Mouse (Mus musculus) telencephalon, adult 2 months (tissue): ENCODE results near the gene Nr4a1.
A peak's percentile ranks its signal among the peaks of the same experiment; 100 is the strongest.

ENCODE experiments used
- DNase-seq: peaks from one replicate; pipeline ENCODE4 v3.0.0-alpha.2; 2011; ENCODE audit warnings: low read depth, low spot score

The Nr4a1 gene

GRCm38 (mm10) chr15:101256463-101257206, 2.6 kb downstream of the Nr4a1 start:
- no peak for DNase-seq

DNA sequence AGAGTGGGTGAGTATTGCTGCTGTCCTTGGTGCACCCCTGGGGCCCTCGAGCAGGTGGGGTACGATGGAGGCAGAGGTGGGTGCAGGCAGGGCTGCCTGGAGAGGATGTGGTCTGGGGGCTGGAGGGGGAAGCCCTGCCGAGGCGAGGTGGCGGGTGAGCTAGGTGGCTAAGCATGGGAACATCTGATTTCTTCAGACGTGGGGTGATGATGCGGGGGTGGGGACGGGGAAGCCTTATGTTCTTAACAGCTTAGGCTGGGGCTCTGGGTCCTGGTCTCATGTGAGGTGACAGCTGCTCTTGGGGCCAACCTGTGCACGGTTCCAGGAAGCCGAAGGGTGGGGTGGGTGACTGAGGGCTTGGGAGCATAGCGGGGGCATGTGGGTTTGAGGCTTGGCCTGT, 4.4 kb downstream of the Nr4a1 start:
- no peak for DNase-seq

DNA sequence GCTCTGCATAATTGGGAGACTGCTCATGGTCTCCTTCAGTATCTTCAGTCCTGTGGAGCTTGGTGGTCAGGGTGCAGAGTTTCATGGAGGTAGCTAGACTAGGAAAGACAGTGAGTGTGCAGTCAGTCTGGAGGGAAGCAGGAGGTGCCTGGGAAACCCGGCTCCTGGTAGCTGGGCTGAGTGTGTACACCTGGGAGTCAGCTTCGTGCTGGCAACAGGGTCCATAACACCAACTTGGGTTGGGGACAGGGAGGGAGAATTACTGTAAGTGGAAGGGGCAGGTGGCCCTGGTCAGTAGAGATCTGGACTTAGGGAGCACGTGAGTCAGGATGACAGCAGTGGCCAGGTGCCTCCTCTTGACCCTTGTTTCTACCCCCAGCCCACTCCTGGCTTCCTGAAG, 5.9 kb downstream of the Nr4a1 start:
- DNase-seq: no peak

DNA sequence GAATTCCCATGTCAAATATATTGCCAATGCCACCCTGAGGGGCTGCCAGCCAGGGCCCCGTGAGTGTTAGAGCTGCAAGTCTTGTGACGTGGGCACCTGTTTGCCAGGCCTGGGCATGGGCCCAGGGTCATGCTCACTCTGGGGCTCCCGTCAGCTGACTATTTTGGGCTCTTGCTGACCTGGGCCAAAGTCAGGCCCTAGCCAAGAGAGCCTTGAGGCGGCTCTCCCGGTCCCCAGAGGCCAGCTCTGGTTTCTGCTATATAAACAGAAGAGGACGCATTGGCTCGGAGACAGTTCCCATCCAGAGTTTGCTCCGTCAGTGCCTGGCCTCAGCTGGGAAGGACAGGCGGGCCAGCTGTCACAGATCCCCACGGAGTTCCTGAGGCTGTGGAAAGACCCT, 6.3 kb downstream of the Nr4a1 start:
- DNase-seq: no peak

GRCm38 (mm10) chr15:101260874-101261622, 7.0 kb downstream of the Nr4a1 start:
- DNase-seq: peak; percentile 60

DNA sequence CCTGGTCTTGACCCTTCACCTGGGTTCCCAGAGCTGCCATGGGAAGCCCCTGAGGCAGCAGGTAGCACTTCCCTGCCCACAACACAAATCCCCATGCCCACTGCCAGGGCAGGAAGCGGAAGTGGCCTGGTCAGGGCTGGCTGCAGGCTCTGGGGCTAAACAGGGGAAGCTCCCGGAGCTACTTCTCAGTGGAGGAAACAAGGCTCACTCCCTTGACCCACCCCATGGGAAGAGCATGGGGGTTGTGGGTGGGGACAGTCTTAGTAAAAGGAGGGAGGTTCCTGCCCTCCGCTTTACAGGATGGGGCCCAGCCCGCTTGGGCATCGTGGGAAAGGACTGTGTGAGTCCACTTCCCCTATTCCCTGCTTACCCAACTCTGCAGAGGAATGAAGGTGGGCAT, 8.4 kb downstream of the Nr4a1 start:
- DNase-seq: no peak

- peak; percentile 85 for DNase-seq
Measured at GRCm38 (mm10) chr15:101266132-101266963, 12.3 kb downstream of the Nr4a1 start.

- DNase-seq: no peak
Measured at GRCm38 (mm10) chr15:101267053-101268032, 13.3 kb downstream of the Nr4a1 start.

DNA sequence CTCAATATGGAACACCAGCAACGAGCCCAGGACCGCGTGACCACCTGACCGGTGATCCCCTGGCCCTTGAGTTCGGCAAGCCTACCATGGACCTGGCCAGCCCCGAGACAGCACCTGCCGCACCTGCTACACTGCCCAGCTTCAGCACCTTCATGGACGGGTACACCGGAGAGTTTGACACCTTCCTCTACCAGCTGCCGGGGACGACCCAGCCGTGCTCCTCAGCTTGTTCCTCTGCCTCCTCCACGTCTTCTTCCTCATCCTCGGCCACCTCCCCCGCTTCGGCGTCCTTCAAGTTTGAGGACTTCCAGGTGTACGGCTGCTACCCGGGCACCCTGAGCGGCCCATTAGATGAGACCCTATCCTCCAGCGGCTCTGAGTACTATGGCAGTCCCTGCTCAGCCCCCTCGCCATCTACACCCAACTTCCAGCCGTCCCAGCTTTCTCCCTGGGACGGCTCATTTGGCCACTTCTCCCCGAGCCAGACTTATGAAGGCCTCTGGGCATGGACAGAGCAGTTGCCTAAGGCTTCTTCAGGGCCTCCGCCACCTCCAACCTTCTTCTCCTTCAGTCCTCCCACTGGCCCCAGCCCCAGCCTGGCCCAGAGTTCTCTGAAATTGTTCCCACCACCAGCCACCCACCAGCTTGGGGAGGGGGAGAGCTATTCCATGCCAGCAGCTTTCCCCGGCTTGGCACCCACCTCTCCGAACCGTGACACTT, 16.2 kb downstream of the Nr4a1 start:
- no peak for DNase-seq

- DNase-seq: no peak
Measured at GRCm38 (mm10) chr15:101271107-101271506, 17.0 kb downstream of the Nr4a1 start.

DNA sequence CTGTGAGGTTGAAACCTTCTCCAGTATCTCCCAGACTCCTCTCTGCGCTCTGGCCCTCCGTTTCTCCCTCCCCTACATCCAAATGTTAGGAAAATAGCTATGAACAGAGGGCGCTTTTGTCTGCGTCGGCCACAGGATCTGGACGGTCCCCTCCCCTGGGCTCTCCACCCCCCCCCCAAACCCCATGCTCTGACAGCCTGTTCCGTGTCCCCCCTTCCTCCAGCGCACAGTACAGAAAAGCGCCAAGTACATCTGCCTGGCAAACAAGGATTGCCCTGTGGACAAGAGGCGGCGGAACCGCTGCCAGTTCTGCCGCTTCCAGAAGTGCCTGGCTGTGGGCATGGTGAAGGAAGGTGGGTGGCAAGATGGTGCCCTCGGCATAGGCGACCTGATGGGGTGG, 17.4 kb downstream of the Nr4a1 start:
- peak; percentile 59 for DNase-seq

GRCm38 (mm10) chr15:101274380-101274779, 20.3 kb downstream of the Nr4a1 start:
- DNase-seq: no peak

- no peak for DNase-seq
Measured at GRCm38 (mm10) chr15:101277351-101277899, 23.4 kb downstream of the Nr4a1 start.

DNA sequence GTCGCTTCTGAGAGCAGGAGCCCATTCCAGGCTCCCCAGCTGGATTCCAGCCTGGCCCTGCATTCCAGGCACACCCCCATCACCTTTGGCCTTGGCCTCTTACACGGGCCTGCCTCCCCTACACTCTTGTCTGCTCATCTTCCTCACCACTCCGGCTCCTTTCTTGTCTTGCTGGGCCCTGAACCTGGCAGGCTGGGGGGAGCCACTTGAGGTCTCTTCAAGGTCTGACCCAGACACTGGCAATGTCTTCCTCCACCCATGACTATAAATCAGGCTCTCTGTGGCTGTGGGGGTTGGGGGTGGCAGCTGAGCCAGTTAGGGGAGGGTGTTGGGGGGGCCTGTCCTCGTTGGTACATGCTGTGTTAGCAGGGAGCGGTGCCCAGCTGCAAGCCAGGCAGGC, 24.5 kb downstream of the Nr4a1 start:
- DNase-seq: no peak

DNA sequence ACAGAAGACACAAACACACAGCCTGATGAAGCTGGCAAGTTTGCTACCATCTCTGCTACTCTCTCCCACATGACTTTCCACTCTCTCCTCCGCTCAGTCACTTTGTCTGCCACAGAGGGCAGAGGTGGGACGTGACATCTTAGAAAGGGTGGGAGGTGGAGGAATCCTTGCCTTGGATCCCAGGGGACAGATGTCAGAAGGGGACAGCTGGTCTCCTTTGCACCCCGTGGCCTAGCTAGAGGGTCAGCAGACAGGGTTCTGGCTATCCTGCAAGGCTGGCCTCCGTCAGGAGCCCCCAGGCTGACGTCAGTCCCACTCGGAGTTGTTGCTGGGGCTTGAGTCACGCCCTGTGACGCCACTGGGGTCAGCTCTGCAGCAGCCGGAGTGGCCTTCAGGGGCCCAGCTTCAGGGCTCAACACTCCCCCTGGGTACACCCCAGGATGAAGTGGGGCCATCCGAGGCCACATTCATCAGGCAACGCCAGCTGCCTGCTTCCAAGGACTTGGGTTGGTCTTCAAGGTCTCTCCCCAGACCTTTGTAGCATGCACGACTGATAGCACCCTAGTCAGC, 25.4 kb downstream of the Nr4a1 start:
- DNase-seq: no peak

- no peak for DNase-seq
Measured at GRCm38 (mm10) chr15:101282471-101282870, 28.4 kb downstream of the Nr4a1 start.

DNA sequence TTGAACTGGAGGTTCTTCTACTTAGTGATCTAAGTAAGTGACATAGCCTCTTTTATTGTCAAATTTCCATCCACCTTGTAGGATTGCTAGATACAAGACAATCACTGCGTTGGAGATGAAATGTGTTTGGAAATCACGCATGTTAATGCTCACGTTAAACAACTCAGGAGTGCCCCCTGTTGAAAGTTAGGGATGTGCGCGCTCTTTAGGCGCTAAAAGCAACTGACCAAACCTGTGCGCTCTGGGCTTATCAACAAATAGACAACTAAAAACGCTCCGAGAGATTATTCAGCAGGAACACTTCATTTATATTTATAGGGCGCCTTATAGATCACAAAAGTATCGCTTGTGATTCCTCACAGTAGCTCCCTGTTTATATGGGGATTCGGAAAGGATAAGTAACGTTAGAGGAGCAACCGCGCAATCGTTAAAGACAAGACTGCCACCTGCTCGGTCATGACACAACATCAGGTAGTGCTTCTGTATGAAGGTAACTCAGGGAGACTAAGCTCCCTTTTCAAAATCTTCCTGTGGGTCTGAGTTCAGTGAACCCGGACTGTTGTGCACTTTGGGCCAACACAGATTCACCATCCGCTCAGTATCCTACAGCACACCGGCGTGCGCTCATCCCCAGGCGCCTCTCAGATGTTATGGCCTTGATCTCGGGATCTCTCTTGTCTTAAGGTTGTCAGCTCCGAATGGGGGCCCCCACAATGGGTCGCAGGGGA, 29.3 kb downstream of the Nr4a1 start:
- DNase-seq: peak; percentile 68

DNA sequence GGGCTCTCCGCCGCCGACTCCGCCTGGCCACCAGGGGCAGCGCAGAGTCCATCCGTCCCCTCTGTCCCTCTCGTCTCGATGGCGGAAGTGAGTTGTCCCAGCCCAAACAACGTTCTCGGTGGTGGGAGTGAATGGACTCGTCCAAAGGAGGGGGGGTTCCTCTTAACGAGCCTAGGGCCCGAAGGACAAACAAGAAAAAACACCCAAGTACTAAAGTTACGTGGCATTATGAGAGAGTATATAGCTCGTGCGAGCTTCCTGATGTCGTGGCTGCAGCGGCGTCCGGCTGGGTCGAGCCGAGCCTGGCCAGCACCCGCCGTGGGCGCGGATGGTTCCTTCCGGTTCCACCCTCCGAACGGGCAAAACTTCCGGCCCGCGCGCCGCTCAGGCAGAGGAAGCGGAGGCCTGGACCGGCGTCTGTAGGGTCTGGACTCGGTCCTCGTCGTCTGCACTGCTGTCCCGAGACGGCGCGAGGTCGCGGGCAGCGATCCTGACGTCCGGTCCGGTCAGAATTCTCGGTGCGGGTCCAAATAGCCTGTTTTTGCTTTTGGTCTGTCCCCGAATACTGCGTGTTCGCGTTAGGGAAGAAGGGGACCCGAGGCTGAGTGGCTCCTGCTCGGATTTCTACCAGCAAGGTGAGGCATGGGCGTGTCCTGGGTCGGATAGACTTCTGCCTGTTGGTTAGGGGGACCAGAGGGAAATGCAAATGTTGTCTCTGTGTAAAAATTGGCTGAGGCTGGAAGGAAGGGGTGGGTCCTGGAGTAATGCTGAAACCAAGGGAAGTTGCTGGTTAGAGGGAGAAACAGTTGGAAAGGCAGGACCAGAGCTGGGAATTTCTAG, 30.1 kb downstream of the Nr4a1 start, which contains the start of gene Atg101:
TSS of gene Atg101 (plus strand) at position 362 of the 840 bp plus-strand sequence.
- DNase-seq: peak; percentile 89
